Mouse (Mus musculus) lung, postnatal 0 days (tissue): ENCODE measurements around the gene Lrrfip1.

Experiments used
- CTCF ChIP-seq: IDR thresholded peaks from 2 replicates; pipeline ENCODE4 v1.5.1; 2016; ENCODE audit warnings: antibody characterized with exemption, mild to moderate bottlenecking
- EP300 ChIP-seq: IDR thresholded peaks from 2 replicates; pipeline ENCODE4 v1.6.1; 2016; ENCODE audit warnings: antibody characterized with exemption, mild to moderate bottlenecking, control low read depth

DNA sequence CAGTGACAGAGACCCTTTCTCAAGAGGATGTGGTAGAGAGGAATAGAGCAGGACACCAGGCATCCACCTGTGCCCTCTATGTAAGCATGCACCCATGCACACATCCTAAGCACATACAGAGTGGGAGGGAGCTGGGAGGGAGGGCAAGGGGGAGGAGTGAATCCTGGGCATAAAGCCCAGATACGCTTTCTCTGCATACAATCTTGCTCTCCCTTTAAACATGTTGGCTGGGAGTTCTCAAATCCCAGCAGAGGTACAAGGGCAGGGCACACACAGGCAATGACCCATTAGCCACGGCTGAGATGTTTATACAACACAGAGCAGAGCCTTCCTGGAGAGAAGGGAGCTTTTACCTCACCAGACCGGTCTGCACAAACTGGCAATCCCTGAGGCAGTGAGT lies 35.5 kb upstream of the Lrrfip1 start:
- TF ChIP-seq EP300 (no peak), CTCF (no peak)
